Mouse (Mus musculus): ENCODE results near the gene Crlf3. TPM values are rescaled to one million over a fixed set of nuclear protein-coding genes. Genes with fewer than 3 reads are reported as not detected.
"Not testable (repeated sequence)": the region's sequence is repeated elsewhere in the genome, so short reads cannot be mapped to it uniquely, and the experiment has no call there.

Crlf3 gene
- polyA plus RNA-seq, 1 experiment from 2014 or later = 31.7 TPM

GRCm38 (mm10) chr11:80056141-80056540 is 24.6 kb downstream of the Crlf3 start:
- no peak for ATAC-seq
- no peaks in the 10 kb centered on the region for H3K4me1 ChIP-seq (replicated peaks)
- no peak overlapping the region for H3K4me2 ChIP-seq (replicated peaks)
- H3K9me3 ChIP-seq = no peaks in the 10 kb centered on the region
- WGBS = 91% methylated on average over 9 of the region's 9 CpGs
- no peaks in the 10 kb centered on the region for H3K27me3 ChIP-seq (replicated peaks)
- H3K9ac ChIP-seq = no peak overlapping the region
- H3K36me3 ChIP-seq = peaks cover 16% of the 10 kb centered on the region; the same call in 1 of the 2 replicates
- H3K27ac ChIP-seq = no peak overlapping the region
- no peak overlapping the region for H3K4me3 ChIP-seq (replicated peaks)

- no peak for ATAC-seq
- Histone ChIP-seq H3K4me3 (replicated peaks) (no peak overlapping the region), H3K4me1 (replicated peaks) (no peaks in the 10 kb centered on the region), H3K27me3 (replicated peaks) (no peaks in the 10 kb centered on the region), H3K27ac (no peak overlapping the region), H3K9me3 (no peaks in the 10 kb centered on the region), H3K9ac (no peak overlapping the region), H3K36me3 (peaks cover 16% of the 10 kb centered on the region; the same call in 1 of the 2 replicates), H3K4me2 (replicated peaks) (no peak overlapping the region)
- WGBS = 57% methylated on average over 4 of the region's 4 CpGs
Measured at GRCm38 (mm10) chr11:80054659-80055058, 26.1 kb downstream of the Crlf3 start.

GRCm38 (mm10) chr11:80053171-80053570 is 27.6 kb downstream of the Crlf3 start:
- Histone ChIP-seq H3K36me3 (peaks cover 20% of the 10 kb centered on the region), H3K27me3 (replicated peaks) (no peaks in the 10 kb centered on the region), H3K27ac (no peak overlapping the region), H3K4me2 (replicated peaks) (no peak overlapping the region), H3K9ac (no peak overlapping the region), H3K9me3 (no peaks in the 10 kb centered on the region), H3K4me1 (replicated peaks) (no peaks in the 10 kb centered on the region), H3K4me3 (replicated peaks) (no peak overlapping the region)
- no peak for ATAC-seq
- 86% methylated on average over 5 of the region's 5 CpGs for WGBS

DNA sequence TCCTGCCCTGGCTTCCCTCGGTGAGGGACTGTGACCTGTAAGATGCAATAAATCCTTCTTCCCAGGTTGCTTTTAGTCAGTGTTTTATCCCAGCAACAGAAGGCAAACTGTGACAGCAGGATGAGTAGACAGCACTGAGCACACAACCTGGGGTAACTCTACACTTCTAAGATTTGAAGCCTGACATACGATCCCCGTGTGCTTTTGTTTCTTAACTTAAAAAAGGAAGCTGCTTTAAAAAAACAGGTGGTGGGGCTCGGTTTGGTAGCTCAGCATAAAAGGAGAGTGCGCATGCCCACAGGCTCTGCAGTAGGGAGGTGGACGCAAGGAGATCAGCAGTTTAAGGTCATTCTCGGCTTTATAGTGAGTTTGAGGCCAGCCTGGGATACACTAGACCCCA is 28.3 kb downstream of the Crlf3 start:
- Histone ChIP-seq H3K36me3 (peaks cover 19% of the 10 kb centered on the region), H3K27me3 (replicated peaks) (no peaks in the 10 kb centered on the region), H3K27ac (no peak overlapping the region), H3K4me3 (replicated peaks) (no peak overlapping the region), H3K4me2 (replicated peaks) (no peak overlapping the region), H3K9me3 (no peaks in the 10 kb centered on the region), H3K9ac (no peak overlapping the region), H3K4me1 (replicated peaks) (no peaks in the 10 kb centered on the region)
- no peak for ATAC-seq
- WGBS = 68% methylated on average over 7 of the region's 7 CpGs

- no peak for ATAC-seq
- no peak overlapping the region for H3K4me2 ChIP-seq (replicated peaks)
- no peak overlapping the region for H3K4me3 ChIP-seq (replicated peaks)
- H3K9me3 ChIP-seq = no peaks in the 10 kb centered on the region
- H3K27me3 ChIP-seq (replicated peaks) = no peaks in the 10 kb centered on the region
- peaks cover 12% of the 10 kb centered on the region for H3K36me3 ChIP-seq
- WGBS = 40% methylated on average over 2 of the region's 2 CpGs
- no peak overlapping the region for H3K27ac ChIP-seq
- no peaks in the 10 kb centered on the region for H3K4me1 ChIP-seq (replicated peaks)
- no peak overlapping the region for H3K9ac ChIP-seq
Measured at GRCm38 (mm10) chr11:80050088-80050487, 30.7 kb downstream of the Crlf3 start.

DNA sequence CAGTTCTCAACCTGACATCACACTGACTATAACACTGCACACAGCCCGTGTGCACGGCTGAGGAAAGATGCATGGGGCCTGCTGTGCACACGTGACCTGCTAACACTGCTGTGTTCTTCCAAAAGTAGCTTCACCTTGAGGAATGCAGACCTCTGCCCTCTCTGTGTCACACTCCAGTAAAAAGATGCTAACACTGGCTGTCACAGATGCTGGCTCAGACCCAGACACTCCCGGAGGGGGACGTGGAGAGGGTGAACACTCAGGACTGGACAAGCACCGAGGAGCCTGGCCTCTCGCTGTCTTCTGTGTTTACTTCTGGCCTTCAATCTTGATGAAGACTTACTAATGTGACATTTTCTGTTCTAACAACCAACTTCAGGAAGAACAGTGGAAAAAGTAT is 33.9 kb downstream of the Crlf3 start:
- Histone ChIP-seq H3K36me3 (peaks cover 12% of the 10 kb centered on the region), H3K27me3 (replicated peaks) (no peaks in the 10 kb centered on the region), H3K9ac (no peak overlapping the region), H3K4me1 (replicated peaks) (no peaks in the 10 kb centered on the region), H3K27ac (no peak overlapping the region), H3K4me2 (replicated peaks) (no peak overlapping the region), H3K9me3 (no peaks in the 10 kb centered on the region), H3K4me3 (replicated peaks) (no peak overlapping the region)
- ATAC-seq = no peak
- 77% methylated on average over 7 of the region's 7 CpGs for WGBS

- no peak overlapping the region for H3K4me2 ChIP-seq (replicated peaks)
- H3K9ac ChIP-seq = no peak overlapping the region
- H3K9me3 ChIP-seq = no peaks in the 10 kb centered on the region
- WGBS = 84% methylated on average over 8 of the region's 8 CpGs
- H3K27ac ChIP-seq = no peak overlapping the region
- no peak overlapping the region for H3K4me3 ChIP-seq (replicated peaks)
- no peaks in the 10 kb centered on the region for H3K27me3 ChIP-seq (replicated peaks)
- no peaks in the 10 kb centered on the region for H3K4me1 ChIP-seq (replicated peaks)
- peaks cover 11% of the 10 kb centered on the region for H3K36me3 ChIP-seq
- no peak for ATAC-seq
Measured at GRCm38 (mm10) chr11:80043419-80043817, 37.4 kb downstream of the Crlf3 start.

DNA sequence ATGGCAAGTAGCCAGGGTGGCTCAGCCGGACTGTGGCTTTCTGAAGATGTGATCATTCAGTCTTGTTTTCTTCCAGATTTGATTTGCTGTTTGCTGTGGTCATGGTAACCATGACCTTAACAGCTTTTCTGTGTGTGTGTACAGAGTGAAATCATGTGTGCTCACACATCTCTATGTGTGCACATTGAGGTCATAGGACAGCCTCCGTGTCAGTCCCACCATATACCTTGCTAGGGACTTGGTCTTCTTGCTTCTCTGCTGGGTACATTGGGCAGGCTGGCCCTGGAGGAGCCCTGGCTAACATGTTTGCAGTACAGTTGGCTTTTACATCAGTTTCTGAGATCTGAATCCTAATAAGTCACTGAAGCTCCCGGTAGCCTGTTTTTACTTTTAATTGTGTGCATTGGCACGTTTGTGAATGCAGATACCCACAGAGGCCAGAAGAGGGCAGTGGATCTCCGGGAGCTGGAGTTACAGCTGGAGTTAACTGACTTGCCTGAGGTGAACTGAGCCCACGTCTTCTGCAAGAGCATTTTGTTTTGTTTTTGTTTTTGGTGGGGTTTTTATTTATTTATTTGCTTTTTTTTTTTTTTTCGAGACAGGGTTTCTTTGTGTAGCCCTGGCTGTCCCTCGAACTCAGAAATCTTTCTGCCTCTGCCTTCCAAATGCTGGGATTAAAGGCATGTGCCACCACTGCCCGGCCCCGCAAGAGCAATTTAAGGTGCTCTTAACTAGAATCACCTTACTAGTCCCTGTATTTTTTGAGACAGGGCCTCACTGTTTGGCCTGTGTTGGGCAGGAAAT is 38.0 kb downstream of the Crlf3 start:
- no peak overlapping the region for H3K4me3 ChIP-seq (replicated peaks)
- WGBS = 51% methylated on average over 10 of the region's 10 CpGs
- H3K27me3 ChIP-seq (replicated peaks) = no peaks in the 10 kb centered on the region
- ATAC-seq = no peak
- no peak overlapping the region for H3K4me2 ChIP-seq (replicated peaks)
- H3K4me1 ChIP-seq (replicated peaks) = no peaks in the 10 kb centered on the region
- no peaks in the 10 kb centered on the region for H3K9me3 ChIP-seq
- H3K9ac ChIP-seq = no peak overlapping the region
- peaks cover 6% of the 10 kb centered on the region; the same call in 1 of the 2 replicates for H3K36me3 ChIP-seq
- no peak overlapping the region for H3K27ac ChIP-seq

DNA sequence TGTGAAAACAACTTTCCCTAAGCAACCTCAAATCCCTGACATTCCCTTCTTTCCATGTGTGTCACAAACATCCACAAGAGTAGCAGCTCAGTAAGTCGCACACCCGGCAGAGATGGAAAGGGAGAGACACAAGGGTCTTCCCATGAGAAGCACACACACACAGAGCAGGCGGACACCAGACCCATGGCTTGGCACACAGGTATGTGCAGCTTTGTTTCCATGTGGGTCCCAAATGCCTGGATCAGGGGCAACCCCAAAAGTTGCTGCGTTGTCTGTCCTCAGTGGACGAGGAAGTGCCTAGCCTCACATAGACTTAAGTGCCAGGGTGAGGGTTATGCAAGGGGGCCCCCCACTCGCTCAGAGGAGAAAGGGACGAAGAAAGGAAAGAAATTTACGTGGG is 43.3 kb downstream of the Crlf3 start:
- Histone ChIP-seq H3K9ac (no peak overlapping the region), H3K4me3 (replicated peaks) (no peak overlapping the region), H3K9me3 (no peaks in the 10 kb centered on the region), H3K4me1 (replicated peaks) (no peaks in the 10 kb centered on the region), H3K4me2 (replicated peaks) (no peak overlapping the region), H3K36me3 (peaks cover 10% of the 10 kb centered on the region), H3K27ac (no peak overlapping the region), H3K27me3 (replicated peaks) (no peaks in the 10 kb centered on the region)
- no peak for ATAC-seq
- 76% methylated on average over 8 of the region's 8 CpGs for WGBS

DNA sequence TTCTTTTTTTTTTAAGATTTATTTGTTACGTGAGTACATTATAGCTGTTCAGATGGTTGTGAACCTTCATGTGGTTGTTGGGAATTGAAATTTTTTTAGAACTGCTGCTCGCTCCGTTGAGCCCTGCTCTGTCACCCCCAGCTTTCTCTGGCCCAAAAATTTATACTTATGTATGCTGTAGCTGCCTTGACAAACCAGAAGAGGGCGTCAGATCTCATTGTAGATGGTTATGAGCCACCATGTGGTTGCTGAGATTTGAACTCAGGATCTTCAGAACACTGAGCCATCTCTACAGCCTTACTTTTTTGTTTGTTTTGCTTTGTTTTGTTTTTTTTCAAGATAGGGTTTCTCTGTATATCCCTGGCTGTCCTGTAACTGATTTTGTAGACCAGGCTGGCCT is 59.5 kb downstream of the Crlf3 start:
- Histone ChIP-seq H3K4me3 (replicated peaks) (no peak overlapping the region), H3K27me3 (replicated peaks) (no peaks in the 10 kb centered on the region), H3K9me3 (no peaks in the 10 kb centered on the region), H3K36me3 (peaks cover 8% of the 10 kb centered on the region), H3K27ac (no peak overlapping the region), H3K4me2 (replicated peaks) (no peak overlapping the region), H3K4me1 (replicated peaks) (no peaks in the 10 kb centered on the region), H3K9ac (no peak overlapping the region)
- WGBS = 87% methylated on average over 4 of the region's 4 CpGs
- no peak for ATAC-seq

GRCm38 (mm10) chr11:80019792-80020191 is 61.0 kb downstream of the Crlf3 start:
- no peaks in the 10 kb centered on the region for H3K9me3 ChIP-seq
- WGBS = 88% methylated on average over 1 of the region's 1 CpGs
- no peak overlapping the region for H3K27ac ChIP-seq
- H3K4me1 ChIP-seq (replicated peaks) = no peaks in the 10 kb centered on the region
- H3K27me3 ChIP-seq (replicated peaks) = no peaks in the 10 kb centered on the region
- H3K4me2 ChIP-seq (replicated peaks) = no peak overlapping the region
- H3K36me3 ChIP-seq = peaks cover 12% of the 10 kb centered on the region
- H3K4me3 ChIP-seq (replicated peaks) = no peak overlapping the region
- no peak for ATAC-seq
- no peak overlapping the region for H3K9ac ChIP-seq

- H3K27ac ChIP-seq; H3K4me2 ChIP-seq (replicated peaks); H3K27me3 ChIP-seq (replicated peaks); H3K9me3 ChIP-seq; H3K4me3 ChIP-seq (replicated peaks); H3K4me1 ChIP-seq (replicated peaks); ATAC-seq; H3K9ac ChIP-seq: not testable (repeated sequence)
- peaks cover 22% of the 10 kb centered on the region for H3K36me3 ChIP-seq
- 85% methylated on average over 5 of the region's 5 CpGs for WGBS
Measured at GRCm38 (mm10) chr11:80016533-80016932, 64.3 kb downstream of the Crlf3 start.

All from intestine, embryonic 15.5 days (tissue).